Mouse (Mus musculus): ENCODE data around the gene Hap1. TPM values are rescaled to one million over a fixed set of nuclear protein-coding genes. Genes with fewer than 3 reads are reported as not detected.
"Not testable (repeated sequence)": the region's sequence is repeated elsewhere in the genome, so short reads cannot be mapped to it uniquely, and the experiment has no call there.

The Hap1 gene
- total and polyA plus RNA-seq, 2 experiments from 2014 or later, result 2.0 to 3.5 TPM

DNA sequence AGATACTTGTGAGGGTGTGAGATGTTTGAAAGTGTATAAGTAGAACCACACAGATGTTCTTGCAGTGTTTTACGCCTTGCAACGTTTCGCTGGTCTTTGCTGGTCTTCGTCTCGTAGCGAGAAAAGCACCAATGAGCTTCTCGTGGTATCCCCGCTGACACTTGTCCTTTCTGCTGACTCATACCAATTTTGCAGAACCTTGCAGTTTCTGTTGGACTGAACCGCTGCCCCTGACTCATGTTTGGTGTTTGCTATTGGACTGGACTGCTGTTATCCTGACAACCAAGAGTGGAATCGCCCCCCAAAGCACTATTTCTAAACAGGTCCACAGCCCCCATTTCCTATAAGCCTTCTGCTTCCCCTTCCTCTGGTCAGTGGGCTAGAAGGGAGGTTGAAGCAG lies 11.7 kb downstream of the Hap1 start:
- no peaks in the 10 kb centered on the region for H3K27me3 ChIP-seq (ENCODE audit: control insufficient read depth, insufficient read depth, low read length)
- WGBS, result 85% methylated on average over 10 of the region's 10 CpGs
- TF ChIP-seq CTCF (IDR thresholded peaks at IDR 0.05; ENCODE audit: low read depth), result no peak
- TF ChIP-seq EP300 (IDR thresholded peaks at IDR 0.05; ENCODE audit: low read depth), result no peak
- H3K27ac ChIP-seq (ENCODE audit: low read depth), result no peak overlapping the region
- no peaks in the 10 kb centered on the region for H3K36me3 ChIP-seq (replicated peaks; ENCODE audit: control insufficient read depth, insufficient read depth, low read length)
- no peaks in the 10 kb centered on the region for H3K4me1 ChIP-seq (ENCODE audit: control insufficient read depth, insufficient read depth)
- no peaks in the 10 kb centered on the region for H3K9me3 ChIP-seq (replicated peaks; ENCODE audit: control insufficient read depth, low read length)
- no peak overlapping the region for H3K9ac ChIP-seq (replicated peaks; ENCODE audit: low read depth, low read length)
- DNase-seq (ENCODE audit: low spot score) (no peak), ATAC-seq (ENCODE audit: insufficient read depth, low read depth) (no peak)
- H3K4me3 ChIP-seq (ENCODE audit: low read depth, low read length), result no peak overlapping the region
- H3K4me2 ChIP-seq (ENCODE audit: low read depth, low read length), result no peak overlapping the region

DNA sequence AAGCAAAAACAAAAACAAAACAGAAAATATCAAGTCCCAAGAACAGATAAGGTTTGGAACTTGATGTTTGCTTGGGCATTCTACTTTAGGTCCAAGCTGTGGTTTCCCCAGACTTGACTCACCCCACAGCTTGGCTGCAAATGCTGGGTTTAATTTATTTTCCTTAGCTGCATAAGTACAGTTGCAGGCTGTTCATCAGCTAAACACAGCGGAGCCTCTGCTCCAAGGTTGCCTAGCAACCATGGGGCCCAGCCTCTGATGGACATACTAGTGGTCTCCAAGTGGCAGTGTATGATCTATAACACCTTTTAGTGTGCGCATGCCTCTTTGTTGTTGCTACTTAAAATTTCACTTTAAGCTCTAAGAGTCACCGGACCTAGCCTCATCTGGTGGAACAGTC lies 20.2 kb downstream of the Hap1 start:
- DNase-seq (ENCODE audit: low spot score), result no peak
- H3K4me1 ChIP-seq (ENCODE audit: control insufficient read depth, insufficient read depth), result no peaks in the 10 kb centered on the region
- H3K36me3 ChIP-seq (replicated peaks; ENCODE audit: control insufficient read depth, insufficient read depth, low read length), result no peaks in the 10 kb centered on the region
- no peak for ATAC-seq (ENCODE audit: insufficient read depth, low read depth)
- H3K27ac ChIP-seq (ENCODE audit: low read depth), result no peak overlapping the region
- no peak for TF ChIP-seq EP300 (IDR thresholded peaks at IDR 0.05; ENCODE audit: low read depth)
- no peaks in the 10 kb centered on the region for H3K9me3 ChIP-seq (replicated peaks; ENCODE audit: control insufficient read depth, low read length)
- no peak overlapping the region for H3K4me2 ChIP-seq (ENCODE audit: low read depth, low read length)
- no peaks in the 10 kb centered on the region for H3K27me3 ChIP-seq (ENCODE audit: control insufficient read depth, insufficient read depth, low read length)
- H3K9ac ChIP-seq (replicated peaks; ENCODE audit: low read depth, low read length), result no peak overlapping the region
- 65% methylated on average over 3 of the region's 3 CpGs for WGBS
- H3K4me3 ChIP-seq (ENCODE audit: low read depth, low read length), result no peak overlapping the region

GRCm38 (mm10) chr11:100333944-100334457 lies 21.9 kb downstream of the Hap1 start, which contains the start of gene Gast:
Gene Gast, plus strand, starts transcription at chr11:100334407.
- WGBS, result 78% methylated on average over 6 of the region's 6 CpGs
- ATAC-seq (ENCODE audit: insufficient read depth, low read depth), result no peak
- Histone ChIP-seq H3K4me1 (ENCODE audit: control insufficient read depth, insufficient read depth) (no peaks in the 10 kb centered on the region), H3K9me3 (replicated peaks; ENCODE audit: control insufficient read depth, low read length) (no peaks in the 10 kb centered on the region), H3K27me3 (ENCODE audit: control insufficient read depth, insufficient read depth, low read length) (no peaks in the 10 kb centered on the region), H3K4me2 (ENCODE audit: low read depth, low read length) (no peak within 1 kb of the TSS), H3K4me3 (ENCODE audit: low read depth, low read length) (no peak within 1 kb of the TSS), H3K9ac (replicated peaks; ENCODE audit: low read depth, low read length) (no peak within 1 kb of the TSS), H3K36me3 (replicated peaks; ENCODE audit: control insufficient read depth, insufficient read depth, low read length) (no peaks in the 10 kb centered on the region), H3K27ac (ENCODE audit: low read depth) (no peak within 1 kb of the TSS)
- no peak for DNase-seq (ENCODE audit: low spot score)
- TF ChIP-seq EP300 (IDR thresholded peaks at IDR 0.05; ENCODE audit: low read depth) (no peak), CTCF (IDR thresholded peaks at IDR 0.05; ENCODE audit: low read depth) (no peak)

GRCm38 (mm10) chr11:100332766-100333515 lies 23.0 kb downstream of the Hap1 start:
- H3K4me2 ChIP-seq (ENCODE audit: low read depth, low read length), result no peak overlapping the region
- H3K9ac ChIP-seq (replicated peaks; ENCODE audit: low read depth, low read length), result no peak overlapping the region
- no peak overlapping the region for H3K27ac ChIP-seq (ENCODE audit: low read depth)
- no peaks in the 10 kb centered on the region for H3K4me1 ChIP-seq (ENCODE audit: control insufficient read depth, insufficient read depth)
- no peak for DNase-seq (ENCODE audit: low spot score)
- H3K9me3 ChIP-seq (replicated peaks; ENCODE audit: control insufficient read depth, low read length), result no peaks in the 10 kb centered on the region
- H3K27me3 ChIP-seq (ENCODE audit: control insufficient read depth, insufficient read depth, low read length), result no peaks in the 10 kb centered on the region
- H3K36me3 ChIP-seq (replicated peaks; ENCODE audit: control insufficient read depth, insufficient read depth, low read length), result no peaks in the 10 kb centered on the region
- 67% methylated on average over 9 of the region's 9 CpGs for WGBS
- ATAC-seq (ENCODE audit: insufficient read depth, low read depth), result no peak
- no peak overlapping the region for H3K4me3 ChIP-seq (ENCODE audit: low read depth, low read length)
- TF ChIP-seq CTCF (IDR thresholded peaks at IDR 0.05; ENCODE audit: low read depth), result no peak
- no peak for TF ChIP-seq EP300 (IDR thresholded peaks at IDR 0.05; ENCODE audit: low read depth)

DNA sequence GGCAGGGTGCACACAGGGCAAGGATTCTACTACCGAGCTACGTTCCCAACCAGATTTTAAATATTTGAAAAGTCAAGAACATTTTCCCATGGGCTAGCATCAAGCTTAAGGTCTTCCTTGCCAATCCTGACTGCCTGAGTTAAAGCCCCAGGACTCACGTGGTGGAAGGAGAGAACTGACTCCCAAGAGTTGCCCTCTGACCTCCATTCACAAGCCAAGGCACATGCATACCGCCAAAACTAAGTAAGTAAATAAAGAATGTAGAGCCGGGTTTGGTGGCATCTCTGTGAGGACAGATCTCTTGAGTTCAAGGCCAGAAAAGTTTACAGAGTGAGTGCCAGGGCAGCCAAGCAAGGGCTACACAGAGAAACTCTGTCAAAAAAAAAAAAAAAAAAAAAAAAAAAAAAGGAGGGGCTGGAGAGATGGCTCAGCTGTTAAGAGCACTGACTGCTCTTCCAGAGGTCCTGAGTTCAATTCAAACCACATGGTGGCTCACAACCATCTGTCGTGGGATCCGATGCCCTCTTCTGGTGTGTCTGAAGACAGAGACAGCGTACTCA lies 25.0 kb downstream of the Hap1 start:
- not testable (repeated sequence) for H3K27me3 ChIP-seq (ENCODE audit: control insufficient read depth, insufficient read depth, low read length); H3K4me2 ChIP-seq (ENCODE audit: low read depth, low read length); H3K27ac ChIP-seq (ENCODE audit: low read depth); H3K4me1 ChIP-seq (ENCODE audit: control insufficient read depth, insufficient read depth); H3K36me3 ChIP-seq (replicated peaks; ENCODE audit: control insufficient read depth, insufficient read depth, low read length); H3K9ac ChIP-seq (replicated peaks; ENCODE audit: low read depth, low read length); H3K9me3 ChIP-seq (replicated peaks; ENCODE audit: control insufficient read depth, low read length); DNase-seq (ENCODE audit: low spot score); H3K4me3 ChIP-seq (ENCODE audit: low read depth, low read length); ATAC-seq (ENCODE audit: insufficient read depth, low read depth)
- 58% methylated on average over 8 of the region's 8 CpGs for whole genome bisulfite sequencing

Data from heart, postnatal 0 days (tissue).